Mouse (Mus musculus): ENCODE results near the gene A930033H14Rik. TPM values are rescaled to one million over a fixed set of nuclear protein-coding genes. Genes with fewer than 3 reads are reported as not detected.

Gene A930033H14Rik
- polyA plus RNA-seq, 1 experiment from 2014 or later = 2.7 TPM

DNA sequence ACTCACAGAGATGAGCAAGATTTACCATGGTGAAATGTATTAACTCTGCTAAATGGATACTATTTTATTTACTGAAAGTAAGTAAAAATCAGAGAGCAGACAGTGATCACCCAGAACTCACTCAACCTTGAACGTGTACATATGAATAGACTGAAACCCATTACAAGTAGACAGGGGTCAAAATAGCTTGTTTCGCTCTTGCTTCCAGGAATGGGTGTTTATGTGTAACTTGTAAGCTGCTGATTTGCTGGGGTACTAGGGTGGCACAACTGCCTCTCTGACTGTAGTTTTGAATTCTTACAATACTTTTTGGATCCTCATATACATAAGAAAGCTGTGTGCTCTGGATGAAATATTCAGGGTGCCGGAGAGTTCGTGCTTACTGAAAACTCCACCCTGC, 32.3 kb upstream of the A930033H14Rik start:
- H3K4me3 ChIP-seq (ENCODE audit: low read depth, low read length) = no peak overlapping the region
- WGBS = 83% methylated on average over 4 of the region's 4 CpGs
- no peaks in the 10 kb centered on the region for H3K9me3 ChIP-seq (ENCODE audit: control insufficient read depth, low read length)
- DNase-seq (ENCODE audit: low spot score) (no peak), ATAC-seq (replicated peaks; ENCODE audit: low FRiP score, low TSS enrichment, low read depth) (no peak)
- H3K4me2 ChIP-seq (ENCODE audit: low read length) = no peak overlapping the region
- no peaks in the 10 kb centered on the region for H3K27me3 ChIP-seq (replicated peaks; ENCODE audit: control insufficient read depth, insufficient read depth, low read length)
- peaks cover 2% of the 10 kb centered on the region; the same call in 1 of the 2 replicates for H3K4me1 ChIP-seq (replicated peaks; ENCODE audit: control insufficient read depth, insufficient read depth, low read length)
- H3K36me3 ChIP-seq (ENCODE audit: control insufficient read depth, insufficient read depth, low read length) = peaks cover 12% of the 10 kb centered on the region
- H3K27ac ChIP-seq (ENCODE audit: low read depth) = no peak overlapping the region
- H3K9ac ChIP-seq (ENCODE audit: low read length) = no peak overlapping the region

DNA sequence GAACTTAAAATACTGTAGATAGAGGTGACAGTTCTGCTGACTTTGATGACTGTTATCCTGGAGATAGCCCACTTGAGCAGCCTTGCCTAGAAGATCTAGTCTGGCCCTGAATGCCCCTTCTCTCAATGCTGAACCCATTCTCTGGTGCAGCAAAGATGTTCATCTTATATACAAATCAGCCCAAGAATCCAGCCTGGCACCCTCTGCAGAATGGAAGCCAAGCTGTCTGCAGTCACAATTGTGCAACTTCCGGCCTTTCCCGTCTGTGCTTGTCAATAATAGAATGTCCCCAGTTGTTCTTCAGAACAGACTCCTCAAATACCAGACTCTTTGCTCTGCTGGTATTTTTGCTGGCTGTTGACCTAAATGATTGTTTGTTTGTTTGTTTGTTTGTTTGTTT, 27.6 kb upstream of the A930033H14Rik start:
- 0 out of 2 replicates have a peak, but pooled peaks cover 3% of the 10 kb centered on the region for H3K36me3 ChIP-seq (ENCODE audit: control insufficient read depth, insufficient read depth, low read length)
- no peak for ATAC-seq (replicated peaks; ENCODE audit: low FRiP score, low TSS enrichment, low read depth)
- H3K4me1 ChIP-seq (replicated peaks; ENCODE audit: control insufficient read depth, insufficient read depth, low read length) = no peaks in the 10 kb centered on the region
- H3K4me3 ChIP-seq (ENCODE audit: low read depth, low read length) = no peak overlapping the region
- no peak for DNase-seq (ENCODE audit: low spot score)
- H3K9ac ChIP-seq (ENCODE audit: low read length) = no peak overlapping the region
- WGBS = 92% methylated on average over 2 of the region's 2 CpGs
- no peak overlapping the region for H3K27ac ChIP-seq (ENCODE audit: low read depth)
- no peak overlapping the region for H3K4me2 ChIP-seq (ENCODE audit: low read length)
- no peaks in the 10 kb centered on the region for H3K27me3 ChIP-seq (replicated peaks; ENCODE audit: control insufficient read depth, insufficient read depth, low read length)
- 0 out of 2 replicates have a peak, but pooled peaks cover 3% of the 10 kb centered on the region for H3K9me3 ChIP-seq (ENCODE audit: control insufficient read depth, low read length)

DNA sequence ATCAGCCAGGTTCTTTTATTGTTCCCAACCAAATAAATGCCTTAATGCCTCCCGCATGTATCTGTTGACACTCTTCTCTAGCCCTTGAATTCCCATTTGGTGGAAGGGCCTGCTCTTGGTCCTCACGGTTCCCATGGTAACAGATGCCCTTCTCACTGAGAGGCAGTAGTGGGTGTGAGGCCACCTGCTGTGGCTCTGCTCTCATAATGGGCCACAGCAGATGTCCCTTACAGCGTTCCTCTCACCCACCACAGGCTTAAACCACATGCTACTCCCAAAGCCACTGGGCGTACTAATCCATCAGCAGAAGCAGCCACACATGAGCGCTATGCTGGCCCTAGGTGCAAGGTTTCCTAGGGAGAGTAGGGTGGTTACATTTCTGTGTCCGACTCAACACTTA, 25.4 kb upstream of the A930033H14Rik start:
- no peak overlapping the region for H3K4me3 ChIP-seq (ENCODE audit: low read depth, low read length)
- no peak for ATAC-seq (replicated peaks; ENCODE audit: low FRiP score, low TSS enrichment, low read depth)
- WGBS = 65% methylated on average over 6 of the region's 6 CpGs
- DNase-seq (ENCODE audit: low spot score) = no peak
- H3K4me2 ChIP-seq (ENCODE audit: low read length) = no peak overlapping the region
- H3K9me3 ChIP-seq (ENCODE audit: control insufficient read depth, low read length) = 0 out of 2 replicates have a peak, but pooled peaks cover 3% of the 10 kb centered on the region
- no peaks in the 10 kb centered on the region for H3K4me1 ChIP-seq (replicated peaks; ENCODE audit: control insufficient read depth, insufficient read depth, low read length)
- 0 out of 2 replicates have a peak, but pooled peaks cover 3% of the 10 kb centered on the region for H3K36me3 ChIP-seq (ENCODE audit: control insufficient read depth, insufficient read depth, low read length)
- no peak overlapping the region for H3K9ac ChIP-seq (ENCODE audit: low read length)
- no peak overlapping the region for H3K27ac ChIP-seq (ENCODE audit: low read depth)
- H3K27me3 ChIP-seq (replicated peaks; ENCODE audit: control insufficient read depth, insufficient read depth, low read length) = no peaks in the 10 kb centered on the region

DNA sequence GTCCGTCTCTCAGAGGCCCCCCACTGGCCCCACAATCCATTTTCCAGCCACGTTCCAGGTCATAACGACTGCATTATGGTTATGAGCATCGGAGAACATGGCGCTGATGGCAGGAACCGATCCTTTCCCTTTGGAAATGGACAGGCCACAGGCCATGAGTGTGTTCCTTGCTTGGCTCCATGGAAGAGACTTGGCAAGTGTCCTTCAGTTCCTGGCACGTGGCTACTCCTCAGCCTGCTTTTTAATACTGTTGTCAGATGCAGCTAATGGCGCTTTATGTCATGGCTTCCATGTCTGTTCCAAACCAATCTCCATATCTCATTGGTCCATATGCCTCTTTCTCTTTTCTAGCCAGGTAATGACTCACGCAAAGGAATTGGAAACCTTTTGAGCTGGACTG, 24.9 kb upstream of the A930033H14Rik start:
- no peak overlapping the region for H3K9ac ChIP-seq (ENCODE audit: low read length)
- DNase-seq (ENCODE audit: low spot score) = no peak
- H3K4me1 ChIP-seq (replicated peaks; ENCODE audit: control insufficient read depth, insufficient read depth, low read length) = no peaks in the 10 kb centered on the region
- WGBS = 97% methylated on average over 9 of the region's 9 CpGs
- no peak overlapping the region for H3K4me3 ChIP-seq (ENCODE audit: low read depth, low read length)
- ATAC-seq (replicated peaks; ENCODE audit: low FRiP score, low TSS enrichment, low read depth) = no peak
- 0 out of 2 replicates have a peak, but pooled peaks cover 3% of the 10 kb centered on the region for H3K9me3 ChIP-seq (ENCODE audit: control insufficient read depth, low read length)
- no peak overlapping the region for H3K4me2 ChIP-seq (ENCODE audit: low read length)
- H3K27ac ChIP-seq (ENCODE audit: low read depth) = no peak overlapping the region
- H3K27me3 ChIP-seq (replicated peaks; ENCODE audit: control insufficient read depth, insufficient read depth, low read length) = no peaks in the 10 kb centered on the region
- 0 out of 2 replicates have a peak, but pooled peaks cover 3% of the 10 kb centered on the region for H3K36me3 ChIP-seq (ENCODE audit: control insufficient read depth, insufficient read depth, low read length)

DNA sequence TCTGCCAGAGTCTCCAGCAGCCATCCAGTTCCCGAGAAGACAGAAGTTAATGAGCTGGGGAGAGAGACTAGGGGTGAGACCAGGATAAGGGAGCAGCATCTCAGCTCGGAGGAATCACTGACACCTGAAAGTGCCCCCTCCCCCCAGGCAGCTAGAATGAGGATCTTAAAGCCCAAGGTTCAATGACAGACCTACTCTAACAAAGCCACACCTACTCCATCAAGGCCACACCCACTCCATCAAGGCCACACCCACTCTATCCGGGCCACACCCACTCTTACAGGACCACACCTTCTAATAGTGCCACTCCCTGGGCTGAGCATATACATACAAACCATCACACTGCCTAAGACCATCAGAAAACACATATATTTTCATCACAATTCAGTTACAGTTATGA, 24.3 kb upstream of the A930033H14Rik start:
- no peaks in the 10 kb centered on the region for H3K4me1 ChIP-seq (replicated peaks; ENCODE audit: control insufficient read depth, insufficient read depth, low read length)
- 70% methylated on average over 3 of the region's 3 CpGs for WGBS
- H3K4me3 ChIP-seq (ENCODE audit: low read depth, low read length) = no peak overlapping the region
- 0 out of 2 replicates have a peak, but pooled peaks cover 3% of the 10 kb centered on the region for H3K36me3 ChIP-seq (ENCODE audit: control insufficient read depth, insufficient read depth, low read length)
- no peak overlapping the region for H3K27ac ChIP-seq (ENCODE audit: low read depth)
- no peak for DNase-seq (ENCODE audit: low spot score)
- no peak for ATAC-seq (replicated peaks; ENCODE audit: low FRiP score, low TSS enrichment, low read depth)
- H3K4me2 ChIP-seq (ENCODE audit: low read length) = no peak overlapping the region
- H3K27me3 ChIP-seq (replicated peaks; ENCODE audit: control insufficient read depth, insufficient read depth, low read length) = no peaks in the 10 kb centered on the region
- 0 out of 2 replicates have a peak, but pooled peaks cover 3% of the 10 kb centered on the region for H3K9me3 ChIP-seq (ENCODE audit: control insufficient read depth, low read length)
- no peak overlapping the region for H3K9ac ChIP-seq (ENCODE audit: low read length)

DNA sequence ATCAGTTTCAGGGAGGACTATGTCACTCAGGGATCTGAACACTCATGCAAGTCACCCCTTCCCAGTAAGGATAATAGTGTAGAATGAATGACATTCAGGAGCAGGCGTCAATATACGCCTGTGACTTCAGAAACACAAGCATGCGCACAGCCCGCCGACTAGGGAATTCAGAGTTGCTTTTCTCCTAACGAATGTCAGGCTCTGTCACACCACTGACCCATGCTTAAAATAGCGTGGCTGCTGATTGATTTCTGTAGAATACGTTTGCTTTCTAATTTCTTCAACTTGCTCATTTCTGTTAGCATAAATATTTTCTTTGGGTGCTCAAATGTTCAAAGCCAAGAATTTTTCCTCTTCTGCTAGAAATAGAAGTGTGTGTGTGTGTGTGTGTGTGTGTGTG, 13.1 kb upstream of the A930033H14Rik start:
- 72% methylated on average over 8 of the region's 8 CpGs for WGBS
- Histone ChIP-seq H3K4me1 (replicated peaks; ENCODE audit: control insufficient read depth, insufficient read depth, low read length) (0 out of 2 replicates have a peak, but pooled peaks cover 3% of the 10 kb centered on the region), H3K9ac (ENCODE audit: low read length) (no peak overlapping the region), H3K9me3 (ENCODE audit: control insufficient read depth, low read length) (no peaks in the 10 kb centered on the region), H3K27ac (ENCODE audit: low read depth) (no peak overlapping the region), H3K4me3 (ENCODE audit: low read depth, low read length) (no peak overlapping the region), H3K36me3 (ENCODE audit: control insufficient read depth, insufficient read depth, low read length) (peaks cover 26% of the 10 kb centered on the region), H3K27me3 (replicated peaks; ENCODE audit: control insufficient read depth, insufficient read depth, low read length) (no peaks in the 10 kb centered on the region), H3K4me2 (ENCODE audit: low read length) (no peak overlapping the region)
- no peak for DNase-seq (ENCODE audit: low spot score)
- no peak for ATAC-seq (replicated peaks; ENCODE audit: low FRiP score, low TSS enrichment, low read depth)

DNA sequence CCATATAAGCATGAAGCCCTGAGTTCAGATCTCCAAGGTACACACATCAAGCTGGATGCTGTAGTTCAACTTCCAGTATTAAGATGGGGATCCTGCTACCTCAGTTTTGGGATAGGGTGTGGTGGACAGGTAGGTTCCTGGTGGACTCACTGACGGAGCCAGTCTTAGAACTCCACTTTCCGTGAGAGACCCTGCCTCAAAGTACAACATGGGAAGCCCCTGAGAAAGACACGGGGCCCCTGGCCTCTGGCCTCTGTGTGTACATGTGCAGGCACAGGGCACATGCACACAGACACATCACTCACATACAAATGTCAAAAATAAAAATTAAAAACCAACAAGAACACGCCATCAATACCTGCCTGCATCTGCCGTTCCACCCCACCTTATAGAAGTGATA, 12.6 kb upstream of the A930033H14Rik start:
- no peak overlapping the region for H3K4me3 ChIP-seq (ENCODE audit: low read depth, low read length)
- ATAC-seq (replicated peaks; ENCODE audit: low FRiP score, low TSS enrichment, low read depth) = no peak
- H3K4me1 ChIP-seq (replicated peaks; ENCODE audit: control insufficient read depth, insufficient read depth, low read length) = 0 out of 2 replicates have a peak, but pooled peaks cover 3% of the 10 kb centered on the region
- H3K27me3 ChIP-seq (replicated peaks; ENCODE audit: control insufficient read depth, insufficient read depth, low read length) = no peaks in the 10 kb centered on the region
- H3K9ac ChIP-seq (ENCODE audit: low read length) = no peak overlapping the region
- 95% methylated on average over 5 of the region's 5 CpGs for WGBS
- H3K36me3 ChIP-seq (ENCODE audit: control insufficient read depth, insufficient read depth, low read length) = peaks cover 31% of the 10 kb centered on the region
- H3K27ac ChIP-seq (ENCODE audit: low read depth) = no peak overlapping the region
- no peaks in the 10 kb centered on the region for H3K9me3 ChIP-seq (ENCODE audit: control insufficient read depth, low read length)
- no peak overlapping the region for H3K4me2 ChIP-seq (ENCODE audit: low read length)
- no peak for DNase-seq (ENCODE audit: low spot score)

DNA sequence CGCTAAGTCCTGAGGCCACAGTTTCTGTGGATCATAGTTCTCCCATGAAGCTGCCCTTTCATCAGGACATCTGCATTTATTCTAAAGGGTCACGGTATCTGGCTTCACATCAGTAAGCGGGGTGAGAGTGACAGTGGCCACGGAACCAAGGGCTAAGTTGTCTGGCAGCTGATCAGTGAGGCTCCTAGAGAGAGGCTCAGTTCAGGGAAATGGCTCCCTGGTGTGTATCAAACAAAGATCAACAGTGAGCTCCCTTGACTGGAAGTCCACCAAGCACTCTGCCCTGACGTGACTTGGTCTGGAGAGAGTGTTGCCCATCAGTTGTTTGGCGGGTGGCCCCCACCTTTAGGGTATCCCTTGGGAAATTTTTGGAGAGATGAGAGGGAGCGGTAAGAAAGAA, 11.4 kb upstream of the A930033H14Rik start:
- no peaks in the 10 kb centered on the region for H3K27me3 ChIP-seq (replicated peaks; ENCODE audit: control insufficient read depth, insufficient read depth, low read length)
- DNase-seq (ENCODE audit: low spot score) = no peak
- H3K27ac ChIP-seq (ENCODE audit: low read depth) = no peak overlapping the region; the same call in 1 of the 2 replicates
- H3K9ac ChIP-seq (ENCODE audit: low read length) = no peak overlapping the region
- H3K4me2 ChIP-seq (ENCODE audit: low read length) = no peak overlapping the region
- H3K9me3 ChIP-seq (ENCODE audit: control insufficient read depth, low read length) = no peaks in the 10 kb centered on the region
- no peak for ATAC-seq (replicated peaks; ENCODE audit: low FRiP score, low TSS enrichment, low read depth)
- WGBS = 77% methylated on average over 7 of the region's 7 CpGs
- peaks cover 36% of the 10 kb centered on the region for H3K36me3 ChIP-seq (ENCODE audit: control insufficient read depth, insufficient read depth, low read length)
- no peak overlapping the region for H3K4me3 ChIP-seq (ENCODE audit: low read depth, low read length)
- 0 out of 2 replicates have a peak, but pooled peaks cover 3% of the 10 kb centered on the region for H3K4me1 ChIP-seq (replicated peaks; ENCODE audit: control insufficient read depth, insufficient read depth, low read length)

DNA sequence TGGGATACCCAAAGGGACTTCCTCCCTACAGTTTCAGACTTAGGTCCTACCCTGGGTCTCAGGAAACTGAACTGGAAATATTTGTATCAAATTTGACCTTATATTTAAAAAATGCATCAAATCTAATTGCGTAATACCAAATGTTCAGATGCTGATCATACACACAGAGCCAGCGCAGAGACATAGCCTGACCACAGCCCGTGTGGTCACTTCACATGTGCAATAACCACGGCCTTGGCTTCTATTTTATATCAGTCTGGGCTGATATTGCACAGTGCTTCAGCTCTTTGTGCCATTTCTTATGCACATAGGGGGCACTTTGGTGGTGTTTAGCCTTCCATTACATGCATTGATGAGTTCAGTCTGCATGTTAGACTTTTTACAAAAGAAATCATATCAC, 10.3 kb upstream of the A930033H14Rik start:
- 92% methylated on average over 4 of the region's 4 CpGs for WGBS
- ATAC-seq (replicated peaks; ENCODE audit: low FRiP score, low TSS enrichment, low read depth) (no peak), DNase-seq (ENCODE audit: low spot score) (no peak)
- 0 out of 2 replicates have a peak, but pooled peaks cover 3% of the 10 kb centered on the region for H3K4me1 ChIP-seq (replicated peaks; ENCODE audit: control insufficient read depth, insufficient read depth, low read length)
- H3K4me2 ChIP-seq (ENCODE audit: low read length) = no peak overlapping the region
- H3K9ac ChIP-seq (ENCODE audit: low read length) = no peak overlapping the region
- H3K4me3 ChIP-seq (ENCODE audit: low read depth, low read length) = no peak overlapping the region
- no peak overlapping the region for H3K27ac ChIP-seq (ENCODE audit: low read depth)
- H3K9me3 ChIP-seq (ENCODE audit: control insufficient read depth, low read length) = no peaks in the 10 kb centered on the region
- no peaks in the 10 kb centered on the region for H3K27me3 ChIP-seq (replicated peaks; ENCODE audit: control insufficient read depth, insufficient read depth, low read length)
- peaks cover 47% of the 10 kb centered on the region for H3K36me3 ChIP-seq (ENCODE audit: control insufficient read depth, insufficient read depth, low read length)
